Mouse (Mus musculus): ENCODE data around the gene Nub1.

DNA sequence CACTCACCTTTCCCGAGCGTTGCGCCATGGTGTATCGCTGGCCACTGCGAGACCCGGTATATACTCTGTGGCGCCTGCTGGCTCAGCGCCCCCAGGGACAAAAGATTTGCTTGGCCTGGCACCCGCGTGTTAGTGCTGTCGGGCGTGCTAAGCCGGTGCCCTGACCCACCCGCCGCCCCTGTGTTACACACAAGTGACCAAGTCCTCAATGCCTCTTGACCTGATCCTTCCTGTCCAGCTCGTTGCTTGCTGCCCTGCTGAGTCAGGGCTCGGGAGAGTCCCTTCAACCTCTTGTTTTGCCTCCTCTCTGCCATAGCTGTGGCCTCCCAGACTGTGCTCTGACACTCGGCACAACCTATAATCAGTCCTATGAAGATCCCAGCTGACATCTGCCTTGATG lies 72.5 kb downstream of the Nub1 start, which contains the start of gene Crygn:
- no peak for TF ChIP-seq CTCF (IDR thresholded peaks at IDR 0.05; ENCODE audit: low read depth, low read length)
- no peak for TF ChIP-seq POLR2A (IDR thresholded peaks at IDR 0.05; ENCODE audit: borderline replicate concordance, low read depth, low read length)
